In the genomic region with DNA sequence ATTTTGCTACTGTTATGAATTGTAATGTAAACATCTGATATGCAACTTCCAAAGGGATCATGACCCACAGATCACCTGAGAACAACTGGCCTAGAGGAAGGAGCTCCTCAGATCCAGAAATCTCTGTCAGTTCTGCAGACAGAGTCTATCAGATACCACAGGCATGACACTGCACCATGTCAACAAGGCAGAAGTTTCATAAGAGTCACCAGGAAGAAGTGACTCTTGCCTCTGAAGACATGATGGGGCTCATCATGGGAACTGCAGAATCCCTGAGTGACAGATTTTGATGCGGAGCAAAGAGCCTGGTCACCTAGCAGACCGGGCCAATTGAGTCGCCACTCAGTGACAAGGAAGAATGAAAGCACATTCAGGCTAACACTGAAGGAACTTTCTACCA, we compare ENCODE assay signal across 15 mouse cellular contexts.
"Had no signal": no experiment of that assay in that cellular context is flagged by ENCODE, and none has a peak within 500 bp of the region (broad histone marks: within the 10 kb centered on the region; RNA-seq: fewer than 3 reads in every experiment).

No protein-coding gene starts in this region.

- H3K4me3 ChIP-seq: neural tube, embryonic 15.5 days; stomach, embryonic 15.5 days had no signal

- H3K9ac ChIP-seq: neural tube, embryonic 15.5 days; stomach, embryonic 15.5 days had no signal

- H3K9me3 ChIP-seq: neural tube, embryonic 15.5 days; stomach, embryonic 15.5 days had no signal

- H3K27me3 ChIP-seq: neural tube, embryonic 15.5 days; stomach, embryonic 15.5 days had no signal

- H3K27ac ChIP-seq: neural tube, embryonic 15.5 days; stomach, embryonic 15.5 days; stomach, postnatal 0 days had no signal

- H3K36me3 ChIP-seq: neural tube, embryonic 15.5 days; stomach, embryonic 15.5 days had no signal

- DNase-seq: retina, postnatal 1 day; right cerebral cortex, adult 18-20 months; right cerebral cortex, postnatal 14 days; right cerebral cortex, postnatal 25 days; right cerebral cortex, postnatal 4 days; spleen, adult 18-20 months; thymus, adult 18-20 months; thymus, adult 2 months; thymus, postnatal 14 days; thymus, postnatal 25 days; thymus, postnatal 36 days; thymus, postnatal 4 days had no signal

- H3K4me2 ChIP-seq: neural tube, embryonic 15.5 days; stomach, embryonic 15.5 days had no signal

- H3K4me1 ChIP-seq: neural tube, embryonic 15.5 days; stomach, embryonic 15.5 days had no signal
